Mouse (Mus musculus) forelimb bud, embryonic 11.5 days (tissue): ENCODE data around the gene Ddx19b.
"Not testable (repeated sequence)": the region's sequence is repeated elsewhere in the genome, so short reads cannot be mapped to it uniquely, and the experiment has no call there.

Experiments
- DNase-seq: peaks from one replicate; pipeline ENCODE4 v3.0.0-alpha.2; 2012; ENCODE audit warnings: low read depth, low spot score

Ddx19b gene

DNA sequence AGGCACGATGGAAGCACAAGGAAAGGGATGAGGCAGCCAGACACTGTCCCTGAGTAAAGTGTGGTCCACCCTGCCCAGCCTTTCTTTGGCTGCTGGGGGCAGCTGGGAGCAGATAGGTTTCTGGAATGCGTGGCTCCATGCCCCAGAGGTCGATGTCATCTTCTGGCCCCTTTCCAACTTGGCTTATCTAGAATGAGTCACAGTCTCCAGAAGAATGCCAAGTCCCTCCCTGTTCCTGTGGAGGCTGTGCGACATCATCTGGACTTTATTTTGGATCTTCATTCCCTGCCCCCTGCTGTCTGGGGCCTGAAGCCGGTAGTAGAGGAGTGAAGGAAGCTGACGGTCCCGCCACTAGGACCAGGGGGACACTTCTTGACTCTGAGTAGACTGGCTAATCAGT is 66.0 kb downstream of the Ddx19b start:
- no peak for DNase-seq

GRCm38 (mm10) chr8:110964666-110965065 is 66.9 kb downstream of the Ddx19b start:
- DNase-seq, result no peak

GRCm38 (mm10) chr8:110963051-110963450 is 68.5 kb downstream of the Ddx19b start:
- DNase-seq, result no peak

DNA sequence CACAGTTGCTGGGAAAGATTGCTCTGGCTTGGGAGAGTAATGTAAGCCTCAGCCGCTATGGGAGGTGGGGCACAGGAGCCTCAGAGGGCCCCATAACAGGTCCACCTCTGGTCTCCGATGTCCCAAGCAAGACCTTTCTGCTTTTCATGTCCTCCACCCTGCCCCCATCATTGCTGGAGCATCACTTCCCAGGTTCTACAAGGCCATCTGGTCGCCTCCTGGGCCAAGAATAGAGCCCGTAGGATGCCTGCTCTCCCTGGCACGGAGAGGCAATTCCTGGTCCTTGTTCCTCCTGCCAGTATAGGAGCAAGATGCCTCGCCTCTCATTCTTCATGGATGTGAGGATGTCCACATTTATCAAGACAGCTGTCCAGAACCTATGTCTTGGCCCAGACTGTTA is 71.6 kb downstream of the Ddx19b start:
- no peak for DNase-seq

DNA sequence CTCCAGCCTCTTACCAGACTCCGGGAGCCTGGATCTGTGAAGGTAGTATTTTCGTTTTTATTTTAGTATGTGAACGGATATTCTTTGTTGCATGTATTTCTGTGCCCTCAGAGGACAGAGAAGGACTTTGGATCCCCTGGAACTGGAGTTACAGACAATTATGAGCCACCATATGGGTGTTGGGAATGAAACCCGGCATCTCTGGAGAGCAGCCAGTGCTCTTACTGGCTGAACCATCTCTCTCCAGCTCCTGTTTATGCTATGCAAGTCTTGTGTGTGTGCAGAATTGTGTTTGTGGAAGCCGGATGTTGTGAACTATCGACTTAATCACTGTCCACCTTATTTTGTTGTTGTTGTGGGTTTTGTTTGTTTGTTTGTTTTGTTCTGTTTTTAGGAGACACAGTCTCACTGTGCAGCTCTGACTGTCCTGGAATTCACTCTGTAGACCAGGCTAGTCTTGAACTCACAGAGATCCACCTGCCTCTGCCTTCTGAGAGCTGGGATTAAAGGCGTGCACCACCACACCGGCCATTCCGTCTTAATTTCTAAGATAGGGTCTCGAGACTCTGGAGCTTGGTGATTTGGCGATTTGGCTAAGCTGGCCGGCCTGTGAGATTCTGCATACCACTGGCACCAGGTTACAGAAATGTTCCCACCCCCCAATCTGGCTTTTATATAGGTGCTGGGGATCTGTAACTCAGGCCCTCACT is 72.3 kb downstream of the Ddx19b start:
- no peak for DNase-seq

- not testable (repeated sequence) for DNase-seq
These were observed 73.0 kb downstream of the Ddx19b start for GRCm38 (mm10) chr8:110958553-110958952.

DNA sequence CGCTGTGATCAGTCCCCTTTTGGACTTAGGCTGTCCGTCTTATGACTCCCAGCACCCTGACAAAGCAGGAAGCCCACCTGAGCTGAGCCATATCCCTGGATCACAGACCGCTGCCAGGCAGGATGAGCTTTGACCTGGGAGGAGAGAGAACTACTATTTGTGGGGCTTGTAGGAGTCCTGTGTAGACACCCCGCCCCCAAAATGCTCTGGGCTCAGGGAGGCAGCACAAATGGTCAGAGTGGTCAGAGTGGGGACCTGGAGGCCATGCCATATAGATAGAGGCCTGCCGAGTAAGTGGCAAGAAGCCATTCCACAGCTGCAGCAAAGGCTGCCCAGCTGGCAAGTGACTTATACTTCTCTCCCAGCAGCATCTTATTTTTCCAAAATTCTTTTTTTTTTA is 73.4 kb downstream of the Ddx19b start:
- no peak for DNase-seq

- no peak for DNase-seq
These were observed 74.1 kb downstream of the Ddx19b start for GRCm38 (mm10) chr8:110957471-110957870.

DNA sequence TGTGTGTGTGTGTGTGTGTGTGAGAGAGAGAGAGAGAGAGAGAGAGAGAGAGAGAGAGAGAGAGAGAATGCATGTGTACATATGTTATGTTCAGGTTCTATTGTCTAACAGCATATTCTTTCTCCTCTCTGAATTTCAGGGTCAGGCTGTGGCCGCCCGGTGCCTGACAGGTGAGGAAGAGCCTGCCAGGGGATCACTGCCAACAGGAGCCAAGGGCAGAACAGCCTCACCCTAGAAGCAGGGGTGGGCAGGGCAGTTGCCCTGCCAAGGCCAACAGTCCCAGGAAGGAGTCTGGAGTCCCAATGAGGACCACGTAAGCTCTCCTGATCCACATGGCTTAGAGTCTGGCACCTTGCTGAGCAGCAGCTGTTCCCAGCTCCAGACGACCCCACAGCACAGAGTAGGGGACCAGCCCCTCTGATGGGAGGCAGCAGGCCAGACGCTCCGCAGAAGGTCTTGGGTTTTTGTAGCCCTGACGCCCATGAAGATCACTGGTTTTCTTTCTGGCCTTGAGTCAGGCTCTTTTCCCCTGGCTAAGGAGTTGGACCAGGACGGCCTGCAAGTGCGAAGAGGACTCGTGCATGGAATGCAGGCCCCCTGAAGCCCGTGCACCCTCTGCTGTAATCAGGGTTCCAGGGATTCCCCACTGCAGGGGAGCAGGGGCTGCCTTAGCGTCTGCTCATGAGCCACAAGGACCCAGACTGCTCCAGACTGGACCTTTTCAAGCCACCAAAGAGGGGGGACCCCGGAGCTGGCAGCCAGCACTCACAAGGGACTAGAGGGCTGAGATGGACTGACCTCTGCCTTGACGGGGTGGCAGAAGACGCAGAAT is 74.7 kb downstream of the Ddx19b start:
- DNase-seq, result no peak

DNA sequence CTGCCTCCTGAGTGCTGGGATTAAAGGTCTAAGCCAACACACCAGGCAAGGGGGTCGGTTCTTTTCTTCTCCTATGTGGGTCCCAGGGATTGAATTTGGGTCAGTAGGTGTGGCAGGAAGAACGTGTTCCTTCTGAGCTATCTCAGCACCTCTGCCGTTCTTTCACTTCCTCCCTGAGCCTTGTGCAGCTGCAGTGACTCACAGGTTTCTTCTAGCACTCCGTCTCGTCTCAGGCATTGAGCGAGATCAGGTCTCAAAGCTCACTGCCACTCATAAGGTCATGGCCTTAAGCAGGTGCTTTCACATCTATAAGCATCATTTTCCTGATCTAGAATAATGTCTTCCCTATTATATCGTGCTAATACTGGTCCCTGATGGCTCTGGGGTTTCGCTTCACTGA is 76.8 kb downstream of the Ddx19b start:
- DNase-seq, result no peak
